9 mouse cellular contexts compared by ENCODE assay signal in genomic region chr10:69500171-69500860, GRCm38 (mm10).
A peak's percentile ranks its signal among the peaks of the same experiment; 100 is the strongest.
DNase-seq lines count a peak whose midpoint lies in the region; ATAC-seq lines count a peak whose summit lies in the region.
"Had no signal": no experiment of that assay in that cellular context is flagged by ENCODE, and none has a peak within 500 bp of the region (broad histone marks: within the 10 kb centered on the region; RNA-seq: fewer than 3 reads in every experiment).

No protein-coding gene starts in this region.

- H3K9me3 ChIP-seq in forebrain, embryonic 12.5 days = no peaks in the 10 kb centered on the region
- no peaks in the 10 kb centered on the region for H3K9me3 ChIP-seq in forebrain, embryonic 10.5 days

- no peak overlapping the region for H3K9ac ChIP-seq in forebrain, embryonic 12.5 days

- H3K4me3 ChIP-seq in forebrain, embryonic 12.5 days (replicated peaks) = no peak overlapping the region
- H3K4me3 ChIP-seq in forebrain, embryonic 10.5 days = no peak overlapping the region
- H3K4me3 ChIP-seq: megakaryocyte, embryonic 14.5 days had no signal

- 0 out of 2 replicates have a peak overlapping the region, but pooled peaks have one; percentile 11 for H3K27ac ChIP-seq in forebrain, embryonic 12.5 days
- no peak overlapping the region for H3K27ac ChIP-seq in forebrain, embryonic 10.5 days

- no peaks in the 10 kb centered on the region for H3K36me3 ChIP-seq in forebrain, embryonic 12.5 days (replicated peaks)
- H3K36me3 ChIP-seq in forebrain, embryonic 10.5 days (replicated peaks) = no peaks in the 10 kb centered on the region

- 57% methylated on average over 11 of the region's 11 CpGs for WGBS in forebrain, embryonic 12.5 days
- WGBS in forebrain, embryonic 10.5 days = 70% methylated on average over 11 of the region's 11 CpGs

- no peaks in the 10 kb centered on the region for H3K27me3 ChIP-seq in forebrain, embryonic 12.5 days
- no peaks in the 10 kb centered on the region for H3K27me3 ChIP-seq in forebrain, embryonic 10.5 days (ENCODE audit: poor library complexity, severe bottlenecking)
- H3K27me3 ChIP-seq: megakaryocyte, embryonic 14.5 days had no signal

- no peak overlapping the region for H3K4me2 ChIP-seq in forebrain, embryonic 12.5 days

- DNase-seq in forebrain, embryonic 10.5 days (ENCODE audit: extremely low spot score, low spot score) = no peak
- DNase-seq in testis, postnatal 14 days (ENCODE audit: low spot score) = peak; percentile 25
- DNase-seq in testis, postnatal 10 days (ENCODE audit: low spot score) = no peak
- peak; percentile 25 to 28 for DNase-seq in left cerebral cortex, postnatal 36 days (ENCODE audit: low spot score in 2 of 2)
- DNase-seq in thymus, postnatal 25 days = no peak
- no peak for DNase-seq in liver

- intact Hi-C loops in left cerebral cortex, postnatal 36 days (cut with DNase I) = loop anchor here (5.0 kb wide), 1 partner anchor 33 kb away; no protein-coding TSS in a partner anchor

- peak; percentile 80 for ATAC-seq in forebrain, embryonic 12.5 days (ENCODE audit: low FRiP score)
- no peak for ATAC-seq in inflammation-experienced regulatory T-cells, adult 6 months

- H3K4me1 ChIP-seq in forebrain, embryonic 12.5 days = peaks cover 9% of the 10 kb centered on the region
- peaks cover 12% of the 10 kb centered on the region for H3K4me1 ChIP-seq in forebrain, embryonic 10.5 days
- H3K4me1 ChIP-seq: megakaryocyte, embryonic 14.5 days had no signal

Comparison
In these comparisons a context has a peak if more than half of its experiments do, and no peak if none do; other contexts are left out.
1. DNase-seq: peak in testis, postnatal 14 days (single experiment) and left cerebral cortex, postnatal 36 days (2 of 2); none in forebrain, embryonic 10.5 days (single experiment), testis, postnatal 10 days (single experiment), thymus, postnatal 25 days (single experiment) and liver (single experiment).